Mouse (Mus musculus): ENCODE data around the gene Macf1. TPM values are rescaled to one million over a fixed set of nuclear protein-coding genes. Genes with fewer than 3 reads are reported as not detected.
A peak's percentile ranks its signal among the peaks of the same experiment; 100 is the strongest.

The Macf1 gene
- polyA plus RNA-seq, 1 experiment from 2014 or later, result 76.5 TPM

- no peak for ATAC-seq
Observed at GRCm38 (mm10) chr4:123363555-123363954, 320.6 kb downstream of the Macf1 start.

GRCm38 (mm10) chr4:123360771-123361170 is 323.4 kb downstream of the Macf1 start:
- Histone ChIP-seq H3K9me3 (replicated peaks; ENCODE audit: control insufficient read depth, low read length) (no peaks in the 10 kb centered on the region), H3K27ac (ENCODE audit: low read depth, low read length) (no peak overlapping the region), H3K4me3 (ENCODE audit: low read depth, low read length) (no peak overlapping the region), H3K9ac (ENCODE audit: low read length) (no peak overlapping the region), H3K27me3 (replicated peaks; ENCODE audit: control insufficient read depth, insufficient read depth, low read length) (no peaks in the 10 kb centered on the region), H3K4me1 (ENCODE audit: control insufficient read depth, insufficient read depth, low read length) (no peaks in the 10 kb centered on the region), H3K36me3 (ENCODE audit: control insufficient read depth, insufficient read depth, low read length) (peaks cover 92% of the 10 kb centered on the region), H3K4me2 (ENCODE audit: low read length) (no peak overlapping the region)
- DNase-seq (ENCODE audit: low spot score), result no peak
- no peak for ATAC-seq
- WGBS, result 98% methylated on average over 12 of the region's 12 CpGs

More at GRCm38 (mm10) chr4:123363555-123363954, 320.6 kb downstream of the Macf1 start:
- H3K27ac ChIP-seq (ENCODE audit: low read depth, low read length), result no peak overlapping the region
- no peak overlapping the region for H3K9ac ChIP-seq (ENCODE audit: low read length)
- DNase-seq (ENCODE audit: low spot score), result no peak
- no peaks in the 10 kb centered on the region for H3K27me3 ChIP-seq (replicated peaks; ENCODE audit: control insufficient read depth, insufficient read depth, low read length)
- no peak overlapping the region for H3K4me3 ChIP-seq (ENCODE audit: low read depth, low read length)
- 95% methylated on average over 4 of the region's 4 CpGs for WGBS
- H3K4me2 ChIP-seq (ENCODE audit: low read length), result no peak overlapping the region
- peaks cover 94% of the 10 kb centered on the region for H3K36me3 ChIP-seq (ENCODE audit: control insufficient read depth, insufficient read depth, low read length)
- H3K9me3 ChIP-seq (replicated peaks; ENCODE audit: control insufficient read depth, low read length), result no peaks in the 10 kb centered on the region
- H3K4me1 ChIP-seq (ENCODE audit: control insufficient read depth, insufficient read depth, low read length), result no peaks in the 10 kb centered on the region

- Histone ChIP-seq H3K9me3 (replicated peaks; ENCODE audit: control insufficient read depth, low read length) (no peaks in the 10 kb centered on the region), H3K36me3 (ENCODE audit: control insufficient read depth, insufficient read depth, low read length) (peaks cover 93% of the 10 kb centered on the region), H3K9ac (ENCODE audit: low read length) (no peak overlapping the region), H3K4me1 (ENCODE audit: control insufficient read depth, insufficient read depth, low read length) (no peaks in the 10 kb centered on the region), H3K4me2 (ENCODE audit: low read length) (no peak overlapping the region), H3K27me3 (replicated peaks; ENCODE audit: control insufficient read depth, insufficient read depth, low read length) (no peaks in the 10 kb centered on the region), H3K27ac (ENCODE audit: low read depth, low read length) (no peak overlapping the region), H3K4me3 (ENCODE audit: low read depth, low read length) (no peak overlapping the region)
- ATAC-seq (no peak), DNase-seq (ENCODE audit: low spot score) (no peak)
- 91% methylated on average over 7 of the region's 7 CpGs for WGBS
Observed at GRCm38 (mm10) chr4:123358613-123359012, 325.5 kb downstream of the Macf1 start.

DNA sequence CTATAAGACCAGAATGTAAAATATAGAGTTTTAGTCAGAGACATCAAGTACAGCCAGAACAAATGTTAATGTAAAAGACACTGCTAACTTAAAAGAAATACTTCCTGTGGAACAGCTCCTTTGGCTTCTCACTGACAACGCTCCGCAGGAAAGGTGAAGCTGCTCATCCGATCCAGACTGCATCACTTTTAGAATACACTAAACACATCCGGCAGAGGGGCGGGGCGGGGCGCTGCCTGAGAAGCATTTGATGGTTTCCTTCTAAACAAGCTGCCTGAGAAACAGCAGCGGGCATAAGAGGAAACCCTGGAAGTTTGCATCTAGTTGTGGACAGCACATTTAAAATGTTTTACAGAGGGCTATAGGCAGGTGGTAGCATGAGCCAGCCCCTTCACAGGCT is 328.2 kb downstream of the Macf1 start:
- ATAC-seq (no peak), DNase-seq (ENCODE audit: low spot score) (no peak)
- no peak overlapping the region for H3K9ac ChIP-seq (ENCODE audit: low read length)
- no peaks in the 10 kb centered on the region for H3K9me3 ChIP-seq (replicated peaks; ENCODE audit: control insufficient read depth, low read length)
- H3K36me3 ChIP-seq (ENCODE audit: control insufficient read depth, insufficient read depth, low read length), result peaks cover 93% of the 10 kb centered on the region
- no peaks in the 10 kb centered on the region for H3K27me3 ChIP-seq (replicated peaks; ENCODE audit: control insufficient read depth, insufficient read depth, low read length)
- H3K4me3 ChIP-seq (ENCODE audit: low read depth, low read length), result no peak overlapping the region
- H3K4me1 ChIP-seq (ENCODE audit: control insufficient read depth, insufficient read depth, low read length), result no peaks in the 10 kb centered on the region
- no peak overlapping the region for H3K27ac ChIP-seq (ENCODE audit: low read depth, low read length)
- WGBS, result 93% methylated on average over 8 of the region's 8 CpGs
- H3K4me2 ChIP-seq (ENCODE audit: low read length), result no peak overlapping the region

- Histone ChIP-seq H3K9me3 (replicated peaks; ENCODE audit: control insufficient read depth, low read length) (no peaks in the 10 kb centered on the region), H3K4me2 (ENCODE audit: low read length) (no peak overlapping the region), H3K27ac (ENCODE audit: low read depth, low read length) (no peak overlapping the region), H3K27me3 (replicated peaks; ENCODE audit: control insufficient read depth, insufficient read depth, low read length) (no peaks in the 10 kb centered on the region), H3K9ac (ENCODE audit: low read length) (no peak overlapping the region), H3K36me3 (ENCODE audit: control insufficient read depth, insufficient read depth, low read length) (peaks cover 94% of the 10 kb centered on the region), H3K4me3 (ENCODE audit: low read depth, low read length) (no peak overlapping the region), H3K4me1 (ENCODE audit: control insufficient read depth, insufficient read depth, low read length) (no peaks in the 10 kb centered on the region)
- DNase-seq (ENCODE audit: low spot score) (no peak), ATAC-seq (no peak)
- 91% methylated on average over 10 of the region's 10 CpGs for WGBS
Observed at GRCm38 (mm10) chr4:123353271-123353877, 330.8 kb downstream of the Macf1 start.

DNA sequence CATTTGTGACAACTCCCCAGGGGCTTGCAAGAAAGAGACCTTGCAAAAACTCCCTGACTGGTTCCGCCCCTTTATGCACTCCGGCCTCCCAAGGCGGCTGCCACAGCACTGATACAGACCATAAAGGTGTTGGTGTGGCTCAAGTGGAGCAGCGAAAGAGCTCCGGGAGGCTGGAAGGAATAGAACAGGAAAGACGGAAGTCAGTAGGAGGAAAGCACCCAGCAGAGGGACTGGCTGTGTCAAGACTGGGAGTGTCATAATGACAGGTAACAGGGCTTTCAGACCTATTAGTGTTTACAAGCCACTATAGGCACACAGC is 340.7 kb downstream of the Macf1 start:
- Histone ChIP-seq H3K27ac (ENCODE audit: low read depth, low read length) (no peak overlapping the region), H3K27me3 (replicated peaks; ENCODE audit: control insufficient read depth, insufficient read depth, low read length) (peaks cover 40% of the 10 kb centered on the region), H3K36me3 (ENCODE audit: control insufficient read depth, insufficient read depth, low read length) (peaks cover 14% of the 10 kb centered on the region; the same call in 1 of the 2 replicates), H3K4me2 (ENCODE audit: low read length) (peak overlapping the region; percentile 82), H3K4me3 (ENCODE audit: low read depth, low read length) (peak overlapping the region; percentile 43; the same call in 1 of the 2 replicates), H3K4me1 (ENCODE audit: control insufficient read depth, insufficient read depth, low read length) (peaks cover 11% of the 10 kb centered on the region), H3K9me3 (replicated peaks; ENCODE audit: control insufficient read depth, low read length) (no peaks in the 10 kb centered on the region), H3K9ac (ENCODE audit: low read length) (no peak overlapping the region)
- WGBS, result 9% methylated on average over 6 of the region's 6 CpGs
- ATAC-seq, result 0 out of 2 replicates have a peak, but pooled peaks have one; percentile 8
- DNase-seq (ENCODE audit: low spot score), result no peak

DNA sequence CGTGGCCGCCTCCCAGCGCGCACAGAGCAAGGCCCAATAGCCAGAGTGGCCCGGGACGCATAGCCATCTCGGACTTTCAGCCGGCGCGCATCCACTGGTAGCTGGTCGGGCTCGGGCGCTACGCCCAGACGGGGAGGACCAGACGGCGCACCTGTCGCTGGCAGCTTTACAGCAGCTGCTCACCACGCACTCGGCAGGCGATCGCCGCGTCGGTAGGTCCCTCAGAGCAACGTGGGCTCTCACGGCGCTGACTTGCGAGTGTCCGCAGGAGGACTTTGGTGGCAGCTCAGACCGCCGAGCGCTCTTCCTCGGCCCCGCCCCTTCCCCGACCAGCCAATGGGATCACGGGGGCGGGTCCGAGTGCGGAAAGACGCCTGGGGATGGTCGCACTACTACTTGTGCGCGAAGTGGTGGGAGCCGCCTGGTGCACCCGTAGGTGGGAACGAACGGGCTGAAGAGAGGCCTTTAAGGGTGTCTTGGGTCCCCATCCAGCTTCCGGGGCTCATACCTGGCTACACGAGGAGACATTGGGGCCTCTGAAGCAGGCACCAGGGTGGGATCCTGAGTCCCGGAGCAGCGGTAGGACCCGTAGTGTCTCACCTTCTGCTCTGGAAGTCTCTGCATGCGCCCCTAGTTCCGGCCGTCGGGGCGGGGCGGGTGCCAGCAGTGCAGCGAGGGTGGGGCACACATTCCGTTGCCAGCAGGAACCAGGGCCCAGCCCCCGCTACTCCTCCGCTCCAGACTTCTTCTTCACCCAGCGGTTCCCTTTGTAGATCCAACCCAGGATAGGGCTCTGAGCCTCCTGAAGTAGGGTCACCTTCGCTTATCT is 341.3 kb downstream of the Macf1 start, which contains the start of gene Bmp8a:
Gene Bmp8a, minus strand, starts transcription at position 611 of the 829 bp plus-strand sequence.
- H3K4me1 ChIP-seq (ENCODE audit: control insufficient read depth, insufficient read depth, low read length), result peaks cover 11% of the 10 kb centered on the region
- peak; percentile 92 for ATAC-seq
- DNase-seq (ENCODE audit: low spot score), result peak; percentile 84
- no peak within 1 kb of the TSS for H3K27ac ChIP-seq (ENCODE audit: low read depth, low read length)
- H3K9me3 ChIP-seq (replicated peaks; ENCODE audit: control insufficient read depth, low read length), result no peaks in the 10 kb centered on the region
- peaks cover 40% of the 10 kb centered on the region for H3K27me3 ChIP-seq (replicated peaks; ENCODE audit: control insufficient read depth, insufficient read depth, low read length)
- H3K4me2 ChIP-seq (ENCODE audit: low read length), result peak within 1 kb of the TSS; percentile 82
- peak within 1 kb of the TSS; percentile 43 for H3K4me3 ChIP-seq (ENCODE audit: low read depth, low read length)
- H3K9ac ChIP-seq (ENCODE audit: low read length), result peak within 1 kb of the TSS; percentile 48
- H3K36me3 ChIP-seq (ENCODE audit: control insufficient read depth, insufficient read depth, low read length), result peaks cover 8% of the 10 kb centered on the region; the same call in 1 of the 2 replicates
- under 1% methylated on average over 59 of the region's 65 CpGs for WGBS

DNA sequence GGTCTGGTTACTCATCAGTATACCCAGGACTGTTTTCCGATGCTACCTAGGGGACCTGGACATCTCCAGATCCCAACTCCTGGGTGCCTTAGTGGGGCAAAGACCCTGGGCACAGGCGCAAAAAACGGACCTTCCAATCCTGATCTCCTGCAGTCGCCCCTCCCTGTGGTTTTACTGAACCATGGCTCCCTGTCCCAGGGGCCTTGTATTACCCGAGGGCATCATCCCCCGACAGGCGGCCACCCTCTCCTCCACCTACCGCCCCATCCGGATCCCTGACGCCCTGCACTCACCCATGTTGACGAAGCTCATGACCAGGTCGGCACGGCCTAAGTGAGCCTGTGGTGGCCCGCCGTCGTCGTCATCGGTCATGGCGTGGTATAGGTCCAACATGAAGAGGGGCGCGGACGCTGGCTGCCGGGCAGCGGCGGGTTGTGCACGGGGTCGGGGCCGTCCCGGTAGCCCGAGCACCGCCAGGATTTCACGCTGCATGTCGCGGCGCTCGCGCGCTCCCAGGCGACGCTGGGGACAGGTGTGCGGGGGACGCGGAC is 342.0 kb downstream of the Macf1 start:
- Histone ChIP-seq H3K9ac (ENCODE audit: low read length) (peak overlapping the region; percentile 43), H3K27ac (ENCODE audit: low read depth, low read length) (no peak overlapping the region), H3K27me3 (replicated peaks; ENCODE audit: control insufficient read depth, insufficient read depth, low read length) (peaks cover 40% of the 10 kb centered on the region), H3K4me1 (ENCODE audit: control insufficient read depth, insufficient read depth, low read length) (peaks cover 11% of the 10 kb centered on the region), H3K9me3 (replicated peaks; ENCODE audit: control insufficient read depth, low read length) (no peaks in the 10 kb centered on the region), H3K4me2 (ENCODE audit: low read length) (peak overlapping the region; percentile 82), H3K4me3 (ENCODE audit: low read depth, low read length) (peak overlapping the region; percentile 43), H3K36me3 (ENCODE audit: control insufficient read depth, insufficient read depth, low read length) (peaks cover 3% of the 10 kb centered on the region; the same call in 1 of the 2 replicates)
- DNase-seq (ENCODE audit: low spot score) (peak; percentile 6), ATAC-seq (peak; percentile 35)
- 3% methylated on average over 38 of the region's 43 CpGs for WGBS
